Mouse (Mus musculus): ENCODE measurements around the gene Dennd1b. TPM values are rescaled to one million over a fixed set of nuclear protein-coding genes. Genes with fewer than 3 reads are reported as not detected.

The Dennd1b gene
- total and polyA plus RNA-seq, 2 experiments: 3.2 to 16.5 TPM

DNA sequence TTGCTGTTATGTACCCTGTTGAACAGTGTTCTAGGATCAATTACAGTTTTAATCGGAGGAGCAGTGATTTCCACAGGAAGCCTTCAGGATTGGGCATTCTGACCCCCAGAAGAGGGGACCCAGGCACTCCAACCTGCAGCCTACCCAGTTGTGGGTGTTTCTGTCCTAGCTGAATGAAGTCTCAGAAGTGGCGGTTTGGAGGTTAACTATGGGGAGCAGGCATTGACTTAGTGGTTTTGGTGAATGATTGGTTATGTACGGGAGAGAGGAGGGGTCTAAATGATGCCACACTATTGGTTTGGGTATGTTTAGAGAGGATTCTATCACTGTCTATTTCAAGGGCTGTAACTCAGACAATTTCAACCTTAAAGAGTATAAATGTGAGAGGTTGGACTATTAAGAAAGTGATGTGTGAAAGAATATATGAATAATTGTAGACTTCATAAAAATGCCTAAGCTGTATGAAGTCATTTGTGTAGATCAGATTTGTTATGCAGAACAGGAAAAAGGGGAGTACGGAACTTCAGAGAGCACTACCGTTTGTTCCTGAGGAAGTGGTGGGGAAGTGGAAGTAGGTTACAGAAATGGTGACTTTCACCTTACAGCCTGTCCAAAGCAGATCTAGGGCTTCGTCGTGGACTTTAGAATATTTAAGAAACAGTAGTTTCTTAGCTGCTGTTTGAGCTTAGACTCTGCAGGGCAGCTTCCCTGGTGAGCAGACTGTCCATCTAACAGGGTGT, 73.7 kb downstream of the Dennd1b start:
- Histone ChIP-seq H3K9ac (ENCODE audit: low read depth, low read length) (no peak overlapping the region), H3K79me2 (ENCODE audit: control insufficient read depth, insufficient read depth, low read length) (peaks cover 13% of the 10 kb centered on the region), H3K4me1 (ENCODE audit: control insufficient read depth, insufficient read depth, low read length) (peaks cover 2% of the 10 kb centered on the region; the same call in 1 of the 2 replicates), H3K4me3 (ENCODE audit: insufficient read depth, low read depth, low read length) (no peak overlapping the region), H3K27ac (replicated peaks; ENCODE audit: insufficient read depth, low read depth, low read length) (no peak overlapping the region), H3K36me3 (ENCODE audit: control insufficient read depth, insufficient read depth, low read length) (no peaks in the 10 kb centered on the region; the same call in 1 of the 2 replicates), H3K27me3 (ENCODE audit: control insufficient read depth, insufficient read depth, low read length) (no peaks in the 10 kb centered on the region)
- no peak for DNase-seq (ENCODE audit: extremely low read depth, low read depth, low spot score)
- 60% methylated on average over 7 of the region's 7 CpGs for WGBS
- TF ChIP-seq POLR2A (IDR thresholded peaks at IDR 0.05; ENCODE audit: extremely low read depth, insufficient read depth, low read length) (no peak), CTCF (IDR thresholded peaks at IDR 0.05; ENCODE audit: low read depth, low read length) (no peak)

DNA sequence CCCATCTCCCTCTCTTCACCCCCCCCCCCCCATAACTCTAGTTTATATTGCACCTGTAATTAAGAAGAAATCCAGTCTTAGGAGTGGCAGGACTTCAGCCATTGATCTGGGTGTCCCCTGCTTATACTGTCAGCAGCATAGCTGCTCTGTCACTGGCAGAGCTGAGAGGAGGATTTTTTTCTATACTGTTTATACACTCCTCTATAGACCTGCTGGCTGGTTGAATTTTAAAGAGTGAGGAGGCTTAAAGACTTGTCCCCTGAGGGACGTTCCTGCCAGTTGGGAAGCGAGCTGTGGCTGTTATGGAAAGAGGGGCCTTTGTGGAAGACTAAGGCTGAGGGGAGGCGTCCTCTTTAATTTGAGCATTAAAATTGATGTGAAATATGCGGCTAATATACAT, 74.8 kb downstream of the Dennd1b start:
- Histone ChIP-seq H3K4me3 (ENCODE audit: insufficient read depth, low read depth, low read length) (no peak overlapping the region), H3K27me3 (ENCODE audit: control insufficient read depth, insufficient read depth, low read length) (no peaks in the 10 kb centered on the region), H3K27ac (replicated peaks; ENCODE audit: insufficient read depth, low read depth, low read length) (no peak overlapping the region), H3K36me3 (ENCODE audit: control insufficient read depth, insufficient read depth, low read length) (no peaks in the 10 kb centered on the region; the same call in 1 of the 2 replicates), H3K9ac (ENCODE audit: low read depth, low read length) (no peak overlapping the region), H3K4me1 (ENCODE audit: control insufficient read depth, insufficient read depth, low read length) (peaks cover 2% of the 10 kb centered on the region; the same call in 1 of the 2 replicates), H3K79me2 (ENCODE audit: control insufficient read depth, insufficient read depth, low read length) (peaks cover 13% of the 10 kb centered on the region)
- TF ChIP-seq POLR2A (IDR thresholded peaks at IDR 0.05; ENCODE audit: extremely low read depth, insufficient read depth, low read length) (no peak), CTCF (IDR thresholded peaks at IDR 0.05; ENCODE audit: low read depth, low read length) (no peak)
- WGBS: 90% methylated on average over 4 of the region's 4 CpGs
- no peak for DNase-seq (ENCODE audit: extremely low read depth, low read depth, low spot score)

DNA sequence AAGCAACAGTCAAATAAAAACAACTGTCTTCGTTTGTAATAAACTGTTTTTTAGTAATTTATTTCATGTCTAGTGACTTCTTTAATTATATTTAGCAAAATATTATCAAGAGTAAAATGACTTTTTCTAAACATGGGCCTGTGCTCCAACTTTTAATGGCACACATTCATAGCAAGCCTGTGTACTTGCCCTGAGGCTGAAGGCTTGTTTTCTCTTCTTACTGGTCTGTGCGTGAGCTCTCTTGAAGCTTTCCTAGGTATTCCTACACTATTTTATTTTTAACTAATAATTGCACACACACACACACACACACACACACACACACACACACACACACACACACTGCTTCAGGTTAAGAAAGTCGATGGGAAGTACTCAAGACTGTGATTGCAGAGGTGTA, 75.4 kb downstream of the Dennd1b start:
- H3K27me3 ChIP-seq (ENCODE audit: control insufficient read depth, insufficient read depth, low read length): no peaks in the 10 kb centered on the region
- H3K9ac ChIP-seq (ENCODE audit: low read depth, low read length): no peak overlapping the region
- no peak overlapping the region for H3K4me3 ChIP-seq (ENCODE audit: insufficient read depth, low read depth, low read length)
- TF ChIP-seq CTCF (IDR thresholded peaks at IDR 0.05; ENCODE audit: low read depth, low read length): no peak
- no peak for TF ChIP-seq POLR2A (IDR thresholded peaks at IDR 0.05; ENCODE audit: extremely low read depth, insufficient read depth, low read length)
- H3K79me2 ChIP-seq (ENCODE audit: control insufficient read depth, insufficient read depth, low read length): peaks cover 13% of the 10 kb centered on the region
- H3K36me3 ChIP-seq (ENCODE audit: control insufficient read depth, insufficient read depth, low read length): no peaks in the 10 kb centered on the region; the same call in 1 of the 2 replicates
- no peak for DNase-seq (ENCODE audit: extremely low read depth, low read depth, low spot score)
- peaks cover 2% of the 10 kb centered on the region; the same call in 1 of the 2 replicates for H3K4me1 ChIP-seq (ENCODE audit: control insufficient read depth, insufficient read depth, low read length)
- WGBS: 87% methylated on average over 3 of the region's 3 CpGs
- H3K27ac ChIP-seq (replicated peaks; ENCODE audit: insufficient read depth, low read depth, low read length): no peak overlapping the region

- H3K79me2 ChIP-seq (ENCODE audit: control insufficient read depth, insufficient read depth, low read length): peaks cover 13% of the 10 kb centered on the region
- H3K9ac ChIP-seq (ENCODE audit: low read depth, low read length): no peak overlapping the region
- peaks cover 2% of the 10 kb centered on the region; the same call in 1 of the 2 replicates for H3K4me1 ChIP-seq (ENCODE audit: control insufficient read depth, insufficient read depth, low read length)
- TF ChIP-seq CTCF (IDR thresholded peaks at IDR 0.05; ENCODE audit: low read depth, low read length) (no peak), POLR2A (IDR thresholded peaks at IDR 0.05; ENCODE audit: extremely low read depth, insufficient read depth, low read length) (no peak)
- H3K27ac ChIP-seq (replicated peaks; ENCODE audit: insufficient read depth, low read depth, low read length): no peak overlapping the region
- no peaks in the 10 kb centered on the region for H3K27me3 ChIP-seq (ENCODE audit: control insufficient read depth, insufficient read depth, low read length)
- no peak overlapping the region for H3K4me3 ChIP-seq (ENCODE audit: insufficient read depth, low read depth, low read length)
- 85% methylated on average over 7 of the region's 7 CpGs for WGBS
- H3K36me3 ChIP-seq (ENCODE audit: control insufficient read depth, insufficient read depth, low read length): no peaks in the 10 kb centered on the region; the same call in 1 of the 2 replicates
- DNase-seq (ENCODE audit: extremely low read depth, low read depth, low spot score): no peak
Measured at GRCm38 (mm10) chr1:139039529-139040230, 76.4 kb downstream of the Dennd1b start.

DNA sequence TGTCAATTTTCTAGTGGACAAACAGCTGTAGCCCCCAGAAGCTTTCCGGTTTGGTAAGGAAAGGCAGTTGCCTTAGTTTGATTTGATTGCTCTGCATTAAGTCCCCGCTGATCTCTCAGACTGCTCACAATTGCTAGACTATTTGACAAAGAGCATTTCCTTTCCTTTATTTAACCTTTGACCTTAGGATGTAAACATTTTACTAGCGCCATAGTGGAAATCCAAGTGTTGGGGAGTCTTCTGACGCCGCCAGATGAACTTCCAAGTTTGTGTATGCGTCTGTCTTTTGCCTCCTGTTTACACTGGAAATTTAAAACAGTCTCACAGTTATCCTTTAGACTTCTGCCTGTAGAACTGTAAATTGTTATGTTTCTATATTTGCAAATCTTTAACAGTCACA, 85.8 kb downstream of the Dennd1b start:
- H3K4me1 ChIP-seq (ENCODE audit: control insufficient read depth, insufficient read depth, low read length): no peaks in the 10 kb centered on the region
- no peaks in the 10 kb centered on the region for H3K27me3 ChIP-seq (ENCODE audit: control insufficient read depth, insufficient read depth, low read length)
- DNase-seq (ENCODE audit: extremely low read depth, low read depth, low spot score): no peak
- H3K4me3 ChIP-seq (ENCODE audit: insufficient read depth, low read depth, low read length): no peak overlapping the region
- no peak overlapping the region for H3K9ac ChIP-seq (ENCODE audit: low read depth, low read length)
- no peak overlapping the region for H3K27ac ChIP-seq (replicated peaks; ENCODE audit: insufficient read depth, low read depth, low read length)
- no peaks in the 10 kb centered on the region; the same call in 1 of the 2 replicates for H3K79me2 ChIP-seq (ENCODE audit: control insufficient read depth, insufficient read depth, low read length)
- TF ChIP-seq POLR2A (IDR thresholded peaks at IDR 0.05; ENCODE audit: extremely low read depth, insufficient read depth, low read length) (no peak), CTCF (IDR thresholded peaks at IDR 0.05; ENCODE audit: low read depth, low read length) (no peak)
- WGBS: 70% methylated on average over 6 of the region's 6 CpGs
- peaks cover 6% of the 10 kb centered on the region; the same call in 1 of the 2 replicates for H3K36me3 ChIP-seq (ENCODE audit: control insufficient read depth, insufficient read depth, low read length)
